Mouse (Mus musculus) hindbrain, embryonic 12.5 days (tissue): ENCODE results near the gene Ubqln4. TPM values are rescaled to one million over a fixed set of nuclear protein-coding genes. Genes with fewer than 3 reads are reported as not detected.
A peak's percentile ranks its signal among the peaks of the same experiment; 100 is the strongest.

ENCODE experiments used
- ATAC-seq: fragments of 200-750 bp; cut with Nextera tagmentation; 2 replicates; pipeline ENCODE4 v1.8.0; 2017; ENCODE audit warnings: moderate TSS enrichment; ENCODE audit not compliant: low FRiP score
- H3K27ac ChIP-seq: fragments of 300-500 bp; sonication (generic); 2 replicates; pipeline ENCODE4 v1.5.1; 2016; ENCODE audit warnings: mild to moderate bottlenecking
- H3K27me3 ChIP-seq: fragments of 300-500 bp; sonication (generic); 2 replicates; pipeline ENCODE4 v1.6.1; 2016; ENCODE audit warnings: mild to moderate bottlenecking
- H3K36me3 ChIP-seq: fragments of 300-500 bp; sonication (generic); 2 replicates; pipeline ENCODE4 v1.6.1; 2016; ENCODE audit warnings: mild to moderate bottlenecking
- H3K4me1 ChIP-seq: fragments of 300-500 bp; sonication (generic); 2 replicates; pipeline ENCODE4 v1.6.1; 2016
- H3K4me2 ChIP-seq: fragments of 300-500 bp; sonication (generic); replicated peaks from 2 replicates; pipeline ENCODE4 v1.6.1; 2016; ENCODE audit warnings: mild to moderate bottlenecking
- H3K4me3 ChIP-seq: fragments of 300-500 bp; sonication (generic); 2 replicates; pipeline ENCODE4 v1.5.1; 2016; ENCODE audit warnings: mild to moderate bottlenecking
- H3K9ac ChIP-seq: fragments of 300-500 bp; sonication (generic); 2 replicates; pipeline ENCODE4 v1.6.1; 2016; ENCODE audit warnings: mild to moderate bottlenecking, moderate library complexity
- H3K9me3 ChIP-seq: fragments of 300-500 bp; sonication (generic); replicated peaks from 2 replicates; pipeline ENCODE4 v1.6.1; 2016; ENCODE audit warnings: mild to moderate bottlenecking
- WGBS: fragments of 180-500 bp; shearing (Covaris S2); methylation state at CpG from one replicate; pipeline ENCODE4 v1.1.7; 2016; 5-methylcytosine and 5-hydroxymethylcytosine counted together
- polyA plus RNA-seq: library from polyadenylated mRNA; unstranded; fragments of >200 nt; fragmentation: Nextera tagmentation; extraction: Ambion mirVana; gene quantifications from 2 replicates; pipeline ENCODE4 v1.2.1, GENCODE M21; 2016

The Ubqln4 gene
- polyA plus RNA-seq, 1 experiment from 2014 or later = 60.7 TPM

GRCm38 (mm10) chr3:88548180-88548917 lies 5.2 kb upstream of the Ubqln4 start, which contains the start of gene Rab25:
Gene Rab25, minus strand, starts transcription at chr3:88548300.
- no peak within 1 kb of the TSS for H3K9ac ChIP-seq
- WGBS = 47% methylated on average over 18 of the region's 18 CpGs
- ATAC-seq = no peak
- H3K27ac ChIP-seq = no peak within 1 kb of the TSS
- H3K4me1 ChIP-seq = peaks cover 14% of the 10 kb centered on the region
- H3K27me3 ChIP-seq = no peaks in the 10 kb centered on the region
- no peak within 1 kb of the TSS for H3K4me3 ChIP-seq
- H3K36me3 ChIP-seq = no peaks in the 10 kb centered on the region
- no peak within 1 kb of the TSS for H3K4me2 ChIP-seq
- no peaks in the 10 kb centered on the region for H3K9me3 ChIP-seq

GRCm38 (mm10) chr3:88551586-88551985 lies 2.0 kb upstream of the Ubqln4 start:
- peak overlapping the region; percentile 85 for H3K4me2 ChIP-seq
- H3K9me3 ChIP-seq = no peaks in the 10 kb centered on the region
- H3K9ac ChIP-seq = peak overlapping the region; percentile 66; the same call in 1 of the 2 replicates
- H3K4me1 ChIP-seq = peaks cover 26% of the 10 kb centered on the region
- H3K4me3 ChIP-seq = no peak overlapping the region
- H3K36me3 ChIP-seq = peaks cover 11% of the 10 kb centered on the region
- no peak overlapping the region for H3K27ac ChIP-seq
- no peak for ATAC-seq
- WGBS = 90% methylated on average over 4 of the region's 4 CpGs
- H3K27me3 ChIP-seq = no peaks in the 10 kb centered on the region

GRCm38 (mm10) chr3:88552082-88552645 lies 1.4 kb upstream of the Ubqln4 start:
- Histone ChIP-seq H3K9ac (peak overlapping the region; percentile 66), H3K4me1 (peaks cover 26% of the 10 kb centered on the region), H3K9me3 (no peaks in the 10 kb centered on the region), H3K4me2 (peak overlapping the region; percentile 85), H3K36me3 (peaks cover 17% of the 10 kb centered on the region), H3K4me3 (peak overlapping the region; percentile 90), H3K27ac (peak overlapping the region; percentile 94; the same call in 1 of the 2 replicates), H3K27me3 (no peaks in the 10 kb centered on the region)
- 24% methylated on average over 16 of the region's 16 CpGs for WGBS
- no peak for ATAC-seq

GRCm38 (mm10) chr3:88552676-88553524 lies 658 bp upstream of the Ubqln4 start, which contains the start of gene Lamtor2:
Gene Lamtor2, minus strand, starts transcription at chr3:88553074.
- no peaks in the 10 kb centered on the region for H3K27me3 ChIP-seq
- H3K4me1 ChIP-seq = peaks cover 26% of the 10 kb centered on the region
- H3K4me2 ChIP-seq = peak within 1 kb of the TSS; percentile 85
- H3K9ac ChIP-seq = peak within 1 kb of the TSS; percentile 95
- peak within 1 kb of the TSS; percentile 94 for H3K27ac ChIP-seq
- ATAC-seq = peak; percentile 91
- peaks cover 24% of the 10 kb centered on the region for H3K36me3 ChIP-seq
- H3K9me3 ChIP-seq = no peaks in the 10 kb centered on the region
- H3K4me3 ChIP-seq = peak within 1 kb of the TSS; percentile 90
- WGBS = 0% methylated on average over 48 of the region's 48 CpGs

GRCm38 (mm10) chr3:88553880-88554586 lies 475 bp downstream of the Ubqln4 start:
- under 1% methylated on average over 41 of the region's 41 CpGs for WGBS
- ATAC-seq = peak; percentile 55
- Histone ChIP-seq H3K27ac (peak overlapping the region; percentile 94), H3K27me3 (no peaks in the 10 kb centered on the region), H3K9me3 (no peaks in the 10 kb centered on the region), H3K4me3 (peak overlapping the region; percentile 90), H3K4me2 (peak overlapping the region; percentile 85), H3K9ac (peak overlapping the region; percentile 95), H3K36me3 (peaks cover 34% of the 10 kb centered on the region), H3K4me1 (peaks cover 26% of the 10 kb centered on the region)

GRCm38 (mm10) chr3:88555069-88555605 lies 1.6 kb downstream of the Ubqln4 start:
- Histone ChIP-seq H3K36me3 (peaks cover 45% of the 10 kb centered on the region), H3K4me3 (no peak overlapping the region), H3K27ac (no peak overlapping the region), H3K4me1 (peaks cover 26% of the 10 kb centered on the region), H3K9ac (no peak overlapping the region), H3K27me3 (no peaks in the 10 kb centered on the region), H3K4me2 (peak overlapping the region; percentile 85), H3K9me3 (no peaks in the 10 kb centered on the region)
- 79% methylated on average over 5 of the region's 5 CpGs for WGBS
- ATAC-seq = no peak

GRCm38 (mm10) chr3:88555731-88556130 lies 2.2 kb downstream of the Ubqln4 start:
- H3K36me3 ChIP-seq = peaks cover 51% of the 10 kb centered on the region
- H3K27me3 ChIP-seq = no peaks in the 10 kb centered on the region
- H3K4me3 ChIP-seq = no peak overlapping the region
- H3K9me3 ChIP-seq = no peaks in the 10 kb centered on the region
- WGBS = 94% methylated on average over 6 of the region's 6 CpGs
- peaks cover 24% of the 10 kb centered on the region for H3K4me1 ChIP-seq
- no peak overlapping the region for H3K27ac ChIP-seq
- H3K9ac ChIP-seq = no peak overlapping the region
- no peak overlapping the region for H3K4me2 ChIP-seq
- no peak for ATAC-seq

- H3K4me2 ChIP-seq = no peak overlapping the region
- no peak overlapping the region for H3K9ac ChIP-seq
- H3K4me1 ChIP-seq = peaks cover 21% of the 10 kb centered on the region
- no peak overlapping the region for H3K27ac ChIP-seq
- H3K9me3 ChIP-seq = no peaks in the 10 kb centered on the region
- no peak for ATAC-seq
- no peak overlapping the region for H3K4me3 ChIP-seq
- WGBS = 96% methylated on average over 8 of the region's 8 CpGs
- H3K27me3 ChIP-seq = no peaks in the 10 kb centered on the region
- H3K36me3 ChIP-seq = peaks cover 59% of the 10 kb centered on the region
Measured at GRCm38 (mm10) chr3:88556616-88557015, 3.1 kb downstream of the Ubqln4 start.

- no peak overlapping the region for H3K9ac ChIP-seq
- WGBS = 96% methylated on average over 9 of the region's 9 CpGs
- no peak overlapping the region for H3K27ac ChIP-seq
- H3K4me2 ChIP-seq = no peak overlapping the region
- no peaks in the 10 kb centered on the region for H3K27me3 ChIP-seq
- no peaks in the 10 kb centered on the region for H3K9me3 ChIP-seq
- no peak for ATAC-seq
- H3K36me3 ChIP-seq = peaks cover 87% of the 10 kb centered on the region
- H3K4me3 ChIP-seq = no peak overlapping the region
- H3K4me1 ChIP-seq = peaks cover 32% of the 10 kb centered on the region
Measured at GRCm38 (mm10) chr3:88559596-88559995, 6.0 kb downstream of the Ubqln4 start.

GRCm38 (mm10) chr3:88561989-88562388 lies 8.4 kb downstream of the Ubqln4 start:
- Histone ChIP-seq H3K9ac (no peak overlapping the region), H3K4me1 (peaks cover 24% of the 10 kb centered on the region), H3K4me2 (no peak overlapping the region), H3K27ac (0 out of 2 replicates have a peak overlapping the region, but pooled peaks have one; percentile 4), H3K4me3 (no peak overlapping the region), H3K36me3 (peaks cover 95% of the 10 kb centered on the region), H3K27me3 (no peaks in the 10 kb centered on the region), H3K9me3 (no peaks in the 10 kb centered on the region)
- 69% methylated on average over 4 of the region's 4 CpGs for WGBS
- peak; percentile 49 for ATAC-seq

GRCm38 (mm10) chr3:88563442-88563841 lies 9.9 kb downstream of the Ubqln4 start:
- Histone ChIP-seq H3K9ac (no peak overlapping the region), H3K4me2 (no peak overlapping the region), H3K36me3 (peaks cover 96% of the 10 kb centered on the region), H3K9me3 (no peaks in the 10 kb centered on the region), H3K4me3 (no peak overlapping the region), H3K27ac (peak overlapping the region; percentile 40; the same call in 1 of the 2 replicates), H3K4me1 (peaks cover 24% of the 10 kb centered on the region), H3K27me3 (no peaks in the 10 kb centered on the region)
- peak; percentile 47 for ATAC-seq
- WGBS = 62% methylated on average over 4 of the region's 4 CpGs
